Mouse (Mus musculus): ENCODE measurements around the gene Edaradd.
"Not testable (repeated sequence)": the region's sequence is repeated elsewhere in the genome, so short reads cannot be mapped to it uniquely, and the experiment has no call there.

Edaradd gene

GRCm38 (mm10) chr13:12511189-12511965, 8.9 kb downstream of the Edaradd start:
- DNase-seq, result no peak

DNA sequence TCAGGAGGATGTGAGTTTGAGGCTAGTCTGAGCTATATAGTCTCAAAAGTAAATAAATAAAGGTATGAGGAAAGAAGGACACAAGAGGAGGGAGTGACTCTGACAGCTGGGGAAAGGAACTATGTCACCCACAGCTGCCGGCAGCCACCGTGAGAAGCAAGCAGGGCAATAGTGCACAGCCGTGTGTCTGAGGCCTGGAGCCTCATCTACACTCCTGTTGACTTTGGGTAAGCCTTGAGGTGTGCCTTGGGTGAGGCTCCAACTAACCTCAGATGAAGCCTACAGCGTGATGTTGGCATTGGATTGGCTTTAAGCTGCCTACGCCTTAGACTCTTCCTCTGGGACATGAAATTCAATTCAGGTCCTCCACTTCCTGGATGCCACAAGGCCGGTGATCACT, 10.2 kb downstream of the Edaradd start:
- DNase-seq, result no peak

DNA sequence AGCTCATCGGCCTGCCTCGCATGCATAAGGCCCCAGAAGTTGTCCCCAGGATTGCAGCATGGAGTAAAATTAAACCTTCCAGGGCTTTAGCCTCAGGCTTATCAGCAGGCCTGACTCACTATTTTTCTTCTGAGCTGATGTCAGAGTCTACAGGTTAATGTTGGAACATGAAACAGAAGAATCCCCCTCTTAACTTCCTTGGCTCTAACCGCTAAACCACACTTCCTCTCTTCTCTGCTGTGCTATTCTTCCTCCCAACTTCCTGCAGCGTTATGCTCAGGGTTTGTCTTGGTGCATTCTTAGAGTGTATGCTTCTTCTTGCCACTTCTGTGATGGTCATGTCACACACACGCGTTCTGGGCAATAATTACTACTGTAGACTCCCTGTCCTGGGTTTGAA, 12.8 kb downstream of the Edaradd start:
- DNase-seq, result no peak

- no peak for DNase-seq
These were observed 14.9 kb downstream of the Edaradd start for GRCm38 (mm10) chr13:12505359-12505758.

- DNase-seq, result no peak
These were observed 16.9 kb downstream of the Edaradd start for GRCm38 (mm10) chr13:12503238-12503751.

GRCm38 (mm10) chr13:12502665-12503237, 17.5 kb downstream of the Edaradd start:
- DNase-seq, result no peak

DNA sequence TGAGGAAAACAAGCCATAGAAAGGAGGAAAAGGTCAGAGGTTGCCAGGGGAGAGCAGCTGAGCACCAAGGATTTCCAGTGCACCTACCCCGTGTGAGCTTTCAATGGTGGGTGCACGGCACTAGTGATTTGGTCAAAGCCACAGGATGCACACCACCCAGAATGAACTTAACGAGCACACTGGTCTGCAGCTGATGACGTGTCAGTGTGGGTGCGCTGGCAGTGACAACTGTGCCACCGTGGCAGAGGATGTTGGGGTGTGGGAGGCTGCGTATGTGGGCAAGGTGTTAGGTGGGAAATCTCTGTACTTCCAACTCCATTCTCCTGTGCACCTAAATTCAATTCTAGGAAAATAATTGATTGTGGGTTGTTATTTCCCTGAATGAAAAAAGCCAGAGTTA, 21.1 kb downstream of the Edaradd start:
- DNase-seq, result no peak

- DNase-seq, result no peak
These were observed 22.4 kb downstream of the Edaradd start for GRCm38 (mm10) chr13:12497809-12498208.

- no peak for DNase-seq
These were observed 25.5 kb downstream of the Edaradd start for GRCm38 (mm10) chr13:12494750-12495149.

DNA sequence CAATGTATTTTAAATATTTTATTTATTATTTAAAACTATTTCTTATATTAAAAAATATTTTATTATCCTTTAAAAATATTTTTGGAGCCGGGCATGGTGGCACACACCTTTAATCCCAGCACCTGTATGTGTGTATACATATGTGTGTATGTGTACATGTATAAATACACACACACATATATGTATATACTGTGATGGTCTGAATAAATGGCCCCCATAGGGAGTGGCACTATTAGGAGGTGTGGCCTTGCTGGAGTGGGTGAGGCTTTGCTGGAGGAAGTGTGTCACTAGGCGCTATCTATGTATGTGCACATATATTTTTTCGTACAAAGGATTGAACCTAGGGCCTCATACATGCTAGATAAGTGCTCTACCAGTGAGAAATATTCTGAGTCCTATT, 27.7 kb downstream of the Edaradd start:
- DNase-seq, result no peak

- DNase-seq, result no peak
These were observed 34.6 kb downstream of the Edaradd start for GRCm38 (mm10) chr13:12485640-12486039.

DNA sequence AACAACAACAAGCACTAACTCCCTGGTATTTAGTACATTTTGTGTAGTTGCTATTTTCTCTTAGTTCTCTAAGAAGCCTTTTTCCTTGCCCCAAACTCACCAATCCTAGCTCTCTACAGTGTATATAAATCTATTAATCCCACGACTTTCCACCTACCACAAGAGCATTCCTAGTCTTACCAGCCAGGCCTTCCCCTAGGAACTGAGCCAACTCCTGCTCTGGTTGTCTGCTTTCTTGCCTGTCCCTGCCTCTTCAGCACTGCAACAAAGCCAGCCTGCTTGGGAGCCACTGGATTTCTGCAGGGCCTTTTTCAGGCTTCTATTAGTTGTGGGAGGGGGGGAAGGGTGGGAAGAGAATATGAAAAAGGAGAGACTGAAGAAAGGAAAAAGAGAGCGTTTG, 35.0 kb downstream of the Edaradd start:
- DNase-seq, result no peak

DNA sequence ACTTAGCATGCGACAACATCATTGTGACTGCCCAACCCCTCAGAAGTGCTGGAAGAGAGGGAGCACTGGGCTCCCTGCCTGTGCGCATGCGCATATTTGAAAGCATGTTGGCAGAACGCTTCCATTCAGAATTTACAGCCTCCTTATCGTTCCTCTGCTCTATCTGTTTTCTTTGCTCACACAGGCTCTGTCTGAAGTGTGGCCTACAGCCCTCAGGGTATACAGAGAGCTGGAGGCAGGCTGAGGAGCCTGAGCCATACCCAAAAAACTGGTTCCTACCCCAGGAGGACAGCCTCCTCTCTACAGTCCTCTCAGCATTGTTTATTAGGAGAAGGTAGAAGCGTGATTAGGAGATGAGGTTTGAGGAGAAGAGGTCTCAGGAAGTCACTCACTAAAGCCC, 40.4 kb downstream of the Edaradd start:
- DNase-seq, result no peak

DNA sequence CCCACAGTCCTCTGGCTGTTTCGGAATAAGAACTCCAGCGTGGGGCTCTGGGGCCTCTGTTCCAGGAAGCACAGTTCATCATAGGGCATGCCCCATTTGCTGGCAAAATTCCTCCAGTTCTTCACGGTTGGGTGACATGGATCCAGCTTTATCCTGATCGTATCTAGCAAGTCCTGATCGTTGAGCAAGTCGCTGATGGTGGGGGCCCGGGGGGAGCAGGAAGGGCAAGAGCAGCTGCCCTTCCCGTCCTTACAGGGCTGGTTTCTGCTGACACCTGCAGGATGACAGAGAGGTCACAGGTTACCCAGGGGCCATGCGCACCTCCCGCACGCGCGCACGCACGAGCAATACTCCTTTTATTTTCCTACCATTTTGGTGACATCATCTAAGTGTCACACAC, 41.9 kb downstream of the Edaradd start:
- DNase-seq, result no peak

- no peak for DNase-seq
These were observed 43.4 kb downstream of the Edaradd start for GRCm38 (mm10) chr13:12476886-12477285.

DNA sequence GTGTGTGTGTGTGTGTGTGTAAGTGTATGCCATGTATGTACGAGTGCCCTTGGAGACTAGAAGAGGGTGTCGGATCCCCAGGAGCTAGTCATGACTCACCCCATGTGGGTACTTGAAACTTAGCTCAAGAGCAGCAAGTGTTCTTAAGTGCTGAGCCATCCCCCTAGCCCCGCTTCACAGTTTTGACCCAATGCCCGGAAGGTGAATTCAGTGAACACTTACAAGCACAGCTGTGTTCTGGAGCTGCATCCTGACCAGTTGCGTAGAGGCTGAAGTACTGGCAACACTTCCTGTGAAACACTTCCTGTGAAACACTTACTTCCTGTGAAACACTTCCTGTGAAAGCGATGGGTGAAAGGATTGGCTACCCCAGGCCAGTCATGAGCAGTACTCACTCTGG, 45.0 kb downstream of the Edaradd start:
- DNase-seq, result peak; percentile 66

DNA sequence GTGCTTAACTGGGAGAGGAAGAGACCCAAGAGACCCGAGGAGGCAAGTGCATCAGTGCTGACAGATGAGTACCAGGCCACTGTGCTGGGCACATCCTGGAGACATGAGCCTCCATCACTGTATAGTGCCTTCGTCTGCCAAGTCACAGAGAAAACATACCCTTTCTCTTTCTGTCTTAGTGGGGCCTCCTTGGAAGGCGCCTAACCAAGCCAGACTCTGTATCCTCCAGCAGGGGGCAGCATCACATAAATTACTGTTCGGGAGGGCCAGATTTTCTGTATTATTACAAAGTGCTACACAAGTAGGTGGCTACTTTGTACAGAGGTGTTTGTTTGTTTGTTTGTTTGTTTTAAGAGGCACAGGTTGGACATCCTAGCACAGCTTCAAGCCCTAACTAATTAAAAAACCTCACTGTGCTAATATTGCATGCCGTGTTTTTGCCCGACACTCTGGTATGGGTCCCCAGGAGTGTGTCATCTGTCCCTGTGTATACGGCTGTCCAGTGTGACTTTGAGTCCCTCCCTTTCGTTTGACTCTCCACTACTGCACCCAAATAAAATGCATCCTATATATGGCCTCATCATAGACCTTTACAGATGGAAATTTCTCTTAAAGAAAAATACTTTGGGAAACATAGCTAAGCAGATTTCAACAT, 46.4 kb downstream of the Edaradd start:
- peak; percentile 82 for DNase-seq

GRCm38 (mm10) chr13:12468488-12468887, 51.8 kb downstream of the Edaradd start:
- DNase-seq, result peak; percentile 65

DNA sequence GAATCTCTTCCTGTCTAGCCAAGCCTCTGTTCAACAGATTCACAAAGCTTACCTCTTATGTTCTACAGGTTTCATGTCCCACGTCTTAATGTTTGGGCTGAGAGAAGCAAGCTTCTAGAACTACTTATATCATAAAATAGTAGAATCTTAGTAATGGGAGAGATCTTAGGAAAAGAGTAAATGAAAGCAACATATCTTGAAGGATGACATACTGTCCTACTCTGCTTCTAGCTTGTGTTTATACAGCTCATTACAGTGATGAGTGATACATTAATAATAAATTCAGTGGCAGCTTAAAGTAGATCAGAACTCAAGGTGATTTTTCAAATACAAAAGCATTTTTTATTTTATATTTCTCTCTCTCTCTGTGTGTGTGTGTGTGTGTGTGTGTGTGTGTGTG, 55.4 kb downstream of the Edaradd start, which contains the start of gene Lgals8:
TSS of gene Lgals8 (minus strand) at position 101 of the 400 bp plus-strand sequence.
- DNase-seq, result no peak

DNA sequence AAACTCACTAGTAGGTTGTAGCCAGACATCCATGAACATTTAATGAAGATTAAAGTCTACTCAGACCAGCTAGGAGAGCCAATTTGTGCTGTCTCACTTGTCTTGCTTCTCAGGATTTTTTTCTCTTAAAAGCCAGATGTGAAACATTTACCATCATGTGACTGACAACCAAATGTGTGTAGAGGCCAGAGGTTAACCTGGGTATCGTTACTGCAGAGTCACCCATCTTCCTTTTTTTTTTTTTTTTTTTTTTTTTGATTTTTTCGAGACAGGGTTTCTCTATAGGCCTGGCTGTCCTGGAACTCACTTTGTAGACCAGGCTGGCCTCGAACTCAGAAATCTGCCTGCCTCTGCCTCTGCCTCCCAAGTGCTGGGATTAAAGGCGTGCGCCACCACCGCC, 56.1 kb downstream of the Edaradd start:
- not testable (repeated sequence) for DNase-seq

DNA sequence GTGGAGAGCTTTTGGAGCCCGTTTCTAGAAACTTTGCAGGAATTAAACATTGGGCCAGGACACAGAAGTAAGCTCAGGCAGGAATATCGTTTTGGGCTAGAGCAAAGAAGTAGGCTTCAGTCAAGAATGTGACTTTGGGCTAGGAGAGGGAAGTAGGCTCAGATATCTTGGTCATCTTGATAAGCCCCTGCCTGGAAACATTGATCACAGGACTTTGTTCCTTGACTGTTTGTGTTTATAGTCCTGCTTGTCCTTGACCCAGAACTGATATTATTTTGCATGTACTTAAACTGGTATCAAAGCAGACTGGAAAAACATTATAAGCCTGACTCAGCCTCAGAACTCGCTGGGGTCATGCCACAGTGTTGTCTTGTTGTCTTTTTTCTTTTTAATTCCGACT, 57.6 kb downstream of the Edaradd start:
- DNase-seq, result no peak

- no peak for DNase-seq
These were observed 58.5 kb downstream of the Edaradd start for GRCm38 (mm10) chr13:12461730-12462119.

DNA sequence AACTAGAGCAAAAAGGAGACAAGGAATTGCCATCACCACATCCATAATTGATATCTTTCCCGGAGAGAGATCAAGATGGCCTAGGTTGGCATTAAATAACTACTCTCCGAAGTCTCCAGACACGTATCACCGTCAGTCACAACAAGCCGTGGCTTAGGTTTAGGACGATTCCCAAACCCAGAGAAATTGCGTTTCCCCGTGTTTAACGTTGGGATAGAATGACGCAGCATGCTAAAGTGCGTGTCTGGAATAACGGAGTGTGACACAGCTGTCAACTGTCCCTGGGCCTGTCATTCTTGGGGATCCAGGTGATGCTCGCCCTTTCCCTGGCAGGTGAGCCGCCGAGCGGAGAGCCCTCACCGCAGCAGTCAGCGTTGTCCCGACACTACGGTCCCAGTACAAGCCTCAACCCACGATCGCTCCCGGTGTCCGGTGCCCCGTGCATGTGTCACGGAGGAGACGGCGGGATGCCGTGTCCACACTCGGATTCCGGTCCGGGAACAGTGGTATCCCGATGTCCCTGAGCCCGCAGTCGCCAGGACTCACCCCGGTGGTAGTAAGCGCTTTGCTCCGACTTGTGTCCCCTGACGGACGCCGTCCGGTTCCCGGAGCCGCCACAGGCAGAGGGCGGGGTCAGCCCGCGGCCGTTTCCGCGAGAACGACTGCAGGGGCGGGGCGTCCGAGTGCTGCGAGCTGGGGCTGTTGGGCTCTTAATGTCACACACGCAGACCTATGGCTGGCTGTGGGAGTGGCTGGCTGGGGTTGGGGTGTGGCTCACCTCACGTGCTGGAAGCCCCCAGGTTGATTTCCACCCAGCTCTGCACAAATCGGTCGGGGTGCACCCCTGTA, 59.1 kb downstream of the Edaradd start:
- DNase-seq, result peak; percentile 97
